Mouse (Mus musculus) liver, embryonic 14.5 days (tissue): Measurements from ENCODE around the gene Dcakd.

Experiments
- CTCF ChIP-seq: IDR thresholded peaks from 2 replicates; pipeline ENCODE4 v1.5.1; 2016; ENCODE audit warnings: antibody characterized with exemption, low read depth, control low read depth
- EP300 ChIP-seq: IDR thresholded peaks from 2 replicates; pipeline ENCODE4 v1.6.1; 2016; ENCODE audit warnings: antibody characterized with exemption, low read depth

DNA sequence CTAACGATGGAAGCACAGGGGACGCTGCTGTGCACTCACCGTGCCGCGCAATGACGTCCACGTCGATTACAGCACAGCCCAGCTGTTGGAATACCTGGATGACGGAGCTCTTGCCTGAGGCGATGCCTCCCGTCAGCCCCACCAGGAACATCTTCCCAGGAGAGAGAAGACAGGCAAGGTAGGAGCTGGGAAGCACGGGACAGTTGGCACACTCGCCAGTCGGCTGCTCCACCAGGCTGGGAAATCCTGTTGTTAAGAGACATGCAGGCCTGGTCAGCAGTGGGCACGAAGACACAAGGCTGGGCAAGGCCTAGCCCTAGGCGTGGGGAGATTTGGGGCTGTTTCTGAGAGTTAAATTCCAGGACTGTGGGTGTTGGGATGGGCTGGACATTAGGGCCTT is 28.0 kb downstream of the Dcakd start:
- TF ChIP-seq EP300 (no peak), CTCF (no peak)
